Mouse (Mus musculus): Measurements from ENCODE around the gene Hes2. TPM values are rescaled to one million over a fixed set of nuclear protein-coding genes. Genes with fewer than 3 reads are reported as not detected.
A peak's percentile ranks its signal among the peaks of the same experiment; 100 is the strongest.

Gene Hes2
- polyA plus RNA-seq, 1 experiment from 2014 or later: not detected

DNA sequence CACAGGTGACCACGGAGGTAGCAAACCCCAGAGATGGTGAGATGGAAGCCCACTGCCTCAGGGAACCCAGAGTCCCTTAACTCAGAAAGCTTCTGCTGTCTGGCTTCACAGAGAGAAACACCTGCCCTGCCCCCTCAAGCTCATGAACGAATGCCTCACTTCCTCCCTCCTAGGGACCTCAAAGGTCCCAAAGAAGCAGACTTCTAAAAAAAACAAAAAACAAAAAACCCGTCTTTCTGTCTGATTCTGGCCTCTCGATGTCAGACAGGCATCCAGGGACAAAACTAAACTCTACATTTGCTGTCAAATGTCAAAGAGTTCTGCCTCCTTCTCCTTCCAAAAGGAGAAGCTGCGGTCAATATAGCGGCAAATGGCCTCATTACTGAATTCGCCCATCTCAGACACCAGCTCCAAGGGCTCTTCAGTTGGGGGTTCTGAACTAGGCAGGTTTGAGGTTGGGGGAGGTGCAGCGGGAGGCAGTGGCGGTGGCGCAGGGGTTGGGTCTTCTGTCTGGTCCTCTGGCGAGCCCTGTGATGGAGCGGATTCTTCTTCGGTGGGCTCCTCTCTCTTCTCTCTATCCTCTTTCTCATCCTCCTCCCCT lies 34.2 kb upstream of the Hes2 start:
- Histone ChIP-seq H3K4me2 (no peak overlapping the region), H3K4me3 (no peak overlapping the region), H3K27ac (no peak overlapping the region), H3K36me3 (ENCODE audit: poor library complexity, severe bottlenecking) (no peaks in the 10 kb centered on the region), H3K4me1 (peaks cover 36% of the 10 kb centered on the region), H3K9me3 (replicated peaks) (no peaks in the 10 kb centered on the region), H3K9ac (no peak overlapping the region), H3K27me3 (peaks cover 100% of the 10 kb centered on the region)
- no peak for ATAC-seq
- 3% methylated on average over 13 of the region's 13 CpGs for WGBS

DNA sequence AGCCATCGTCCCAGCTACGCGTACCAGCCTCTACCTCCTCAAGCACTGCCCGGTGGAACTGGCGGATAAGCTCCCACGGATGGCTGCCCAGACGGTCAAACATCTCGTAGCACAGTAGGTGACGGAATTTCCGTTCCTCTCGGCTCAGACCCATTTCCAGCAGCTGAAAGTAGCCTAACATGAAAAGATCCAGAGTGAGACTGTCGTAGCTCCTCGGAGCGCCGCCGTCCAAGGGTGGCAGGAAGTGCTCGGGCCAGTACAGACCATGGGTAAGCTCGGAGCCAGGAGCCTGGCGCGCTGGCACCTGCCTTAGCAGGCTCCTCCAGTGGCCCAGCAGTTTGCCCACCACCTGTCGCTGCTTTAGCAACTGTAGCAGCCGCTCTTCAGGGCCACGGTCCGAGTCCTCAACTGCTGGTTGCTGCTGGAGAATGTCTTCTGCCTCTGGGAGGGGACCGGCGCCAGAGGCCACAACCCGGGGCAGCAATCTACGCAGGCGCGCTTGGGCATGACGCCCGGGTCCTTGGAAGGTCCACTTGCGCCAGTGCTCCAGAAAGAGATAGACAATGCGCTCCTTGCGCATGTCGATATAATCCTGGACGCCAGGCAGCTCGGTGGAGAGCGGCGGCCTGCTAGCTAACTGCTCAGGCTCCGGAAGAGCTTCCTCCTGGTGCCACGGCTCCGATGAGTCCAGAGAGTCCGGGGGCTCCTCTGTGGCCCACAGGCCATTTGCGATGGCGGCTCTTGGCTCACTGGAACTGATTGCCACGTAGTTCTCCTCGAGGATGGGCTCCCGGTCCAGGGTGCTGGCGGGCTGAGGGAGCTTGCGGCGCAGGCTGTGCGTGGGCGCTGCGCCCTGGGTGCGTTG lies 33.3 kb upstream of the Hes2 start:
- H3K36me3 ChIP-seq (ENCODE audit: poor library complexity, severe bottlenecking): no peaks in the 10 kb centered on the region
- H3K27me3 ChIP-seq: peaks cover 100% of the 10 kb centered on the region
- 0 out of 2 replicates have a peak overlapping the region, but pooled peaks have one; percentile 16 for H3K9ac ChIP-seq
- WGBS: 2% methylated on average over 56 of the region's 56 CpGs
- no peak overlapping the region for H3K27ac ChIP-seq
- peak overlapping the region; percentile 46 for H3K4me2 ChIP-seq
- 0 out of 2 replicates have a peak, but pooled peaks have one; percentile 27 for ATAC-seq
- H3K4me3 ChIP-seq: peak overlapping the region; percentile 22
- no peaks in the 10 kb centered on the region for H3K9me3 ChIP-seq (replicated peaks)
- H3K4me1 ChIP-seq: peaks cover 27% of the 10 kb centered on the region

DNA sequence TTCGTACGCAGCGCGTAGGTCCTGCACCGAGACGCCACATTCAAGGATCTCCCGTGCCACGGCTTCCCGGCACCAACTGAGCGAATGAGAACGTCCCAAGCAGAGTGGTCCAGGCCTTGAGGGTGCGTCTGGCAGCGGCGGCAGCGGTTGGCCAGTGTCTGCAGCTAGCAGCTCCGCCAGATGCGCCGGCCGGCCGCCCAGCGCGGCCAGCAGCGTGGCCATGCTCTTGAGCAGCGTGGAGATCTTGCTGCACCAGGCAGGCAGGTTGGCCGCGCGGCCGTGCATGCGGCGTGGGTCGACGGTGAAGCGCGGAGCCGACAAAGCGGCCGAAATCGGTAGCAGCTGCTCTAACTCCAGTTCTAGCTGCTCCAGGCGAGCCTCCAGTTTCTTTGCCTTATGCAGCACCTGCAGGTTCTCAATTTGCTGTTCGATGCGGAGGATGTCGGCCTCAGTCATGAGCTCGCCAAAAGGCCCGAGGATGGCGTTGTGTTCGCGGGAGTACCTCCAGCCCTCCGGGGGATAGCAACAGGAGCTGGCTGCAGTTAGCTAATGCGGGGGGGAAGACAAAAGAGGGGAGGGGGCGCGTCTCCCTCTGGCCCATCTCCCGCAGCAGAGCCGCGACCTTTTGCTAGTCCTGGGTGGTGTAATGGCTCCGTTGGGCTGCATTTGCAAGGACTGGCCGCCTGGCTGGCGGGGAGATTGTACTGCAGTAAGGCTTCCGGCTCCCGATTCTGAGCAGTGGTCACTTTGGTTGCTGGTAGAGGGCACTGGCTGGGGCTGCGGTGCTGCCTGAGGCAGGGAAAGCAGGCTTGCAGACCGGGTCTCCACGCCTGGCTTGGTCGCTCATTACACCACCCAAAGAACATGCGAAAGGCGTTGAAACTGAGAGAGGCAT lies 32.4 kb upstream of the Hes2 start:
- no peaks in the 10 kb centered on the region for H3K9me3 ChIP-seq (replicated peaks)
- peak overlapping the region; percentile 46 for H3K4me2 ChIP-seq
- peaks cover 27% of the 10 kb centered on the region for H3K4me1 ChIP-seq
- no peak overlapping the region for H3K27ac ChIP-seq
- WGBS: 3% methylated on average over 64 of the region's 65 CpGs
- H3K9ac ChIP-seq: 0 out of 2 replicates have a peak overlapping the region, but pooled peaks have one; percentile 16
- peaks cover 100% of the 10 kb centered on the region for H3K27me3 ChIP-seq
- no peaks in the 10 kb centered on the region for H3K36me3 ChIP-seq (ENCODE audit: poor library complexity, severe bottlenecking)
- ATAC-seq: no peak
- peak overlapping the region; percentile 22 for H3K4me3 ChIP-seq

DNA sequence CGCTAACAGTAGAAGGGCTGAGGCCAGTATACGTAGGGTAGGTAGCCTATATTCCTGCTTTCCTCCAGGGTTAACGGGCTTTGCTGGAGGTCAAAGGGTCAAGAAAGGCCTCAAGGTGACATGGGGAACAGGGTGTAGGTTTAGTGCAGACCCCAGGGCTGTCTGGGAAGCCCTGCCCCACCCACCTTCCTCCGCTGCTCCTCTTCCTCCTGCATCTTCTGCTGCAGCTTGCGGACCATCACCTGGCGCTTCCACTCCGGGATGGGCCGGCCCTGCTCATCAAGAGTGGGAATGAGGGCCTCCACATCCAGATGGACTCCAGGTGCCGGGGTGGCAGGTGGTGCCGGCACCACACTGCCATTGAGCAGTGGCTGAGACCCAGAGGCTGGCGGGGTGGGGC lies 30.8 kb upstream of the Hes2 start:
- Histone ChIP-seq H3K4me2 (no peak overlapping the region), H3K36me3 (ENCODE audit: poor library complexity, severe bottlenecking) (no peaks in the 10 kb centered on the region), H3K27me3 (peaks cover 100% of the 10 kb centered on the region), H3K4me3 (no peak overlapping the region), H3K27ac (no peak overlapping the region), H3K9ac (no peak overlapping the region), H3K9me3 (replicated peaks) (no peaks in the 10 kb centered on the region), H3K4me1 (peaks cover 40% of the 10 kb centered on the region)
- no peak for ATAC-seq
- WGBS: 73% methylated on average over 11 of the region's 11 CpGs

DNA sequence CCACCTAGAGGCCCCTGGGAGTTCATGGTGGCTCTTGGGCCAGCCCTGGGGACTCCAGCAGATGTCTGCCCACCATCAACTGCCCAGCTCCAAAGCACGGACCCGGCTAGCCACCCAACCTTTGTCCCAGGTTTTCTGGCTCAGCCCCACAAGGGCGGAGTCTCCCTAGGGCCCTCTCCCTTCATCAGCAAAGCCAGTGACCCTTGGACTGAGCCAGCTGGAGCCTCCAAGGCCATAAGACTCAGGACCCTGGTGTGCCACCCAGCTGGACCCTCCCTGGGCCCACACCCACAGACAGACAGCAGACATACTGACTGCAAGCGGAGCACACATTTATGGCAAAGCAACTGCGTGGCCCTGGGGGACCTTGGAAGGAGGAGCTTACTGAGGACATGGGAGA lies 29.9 kb upstream of the Hes2 start:
- ATAC-seq: no peak
- Histone ChIP-seq H3K9me3 (replicated peaks) (no peaks in the 10 kb centered on the region), H3K27ac (no peak overlapping the region)

DNA sequence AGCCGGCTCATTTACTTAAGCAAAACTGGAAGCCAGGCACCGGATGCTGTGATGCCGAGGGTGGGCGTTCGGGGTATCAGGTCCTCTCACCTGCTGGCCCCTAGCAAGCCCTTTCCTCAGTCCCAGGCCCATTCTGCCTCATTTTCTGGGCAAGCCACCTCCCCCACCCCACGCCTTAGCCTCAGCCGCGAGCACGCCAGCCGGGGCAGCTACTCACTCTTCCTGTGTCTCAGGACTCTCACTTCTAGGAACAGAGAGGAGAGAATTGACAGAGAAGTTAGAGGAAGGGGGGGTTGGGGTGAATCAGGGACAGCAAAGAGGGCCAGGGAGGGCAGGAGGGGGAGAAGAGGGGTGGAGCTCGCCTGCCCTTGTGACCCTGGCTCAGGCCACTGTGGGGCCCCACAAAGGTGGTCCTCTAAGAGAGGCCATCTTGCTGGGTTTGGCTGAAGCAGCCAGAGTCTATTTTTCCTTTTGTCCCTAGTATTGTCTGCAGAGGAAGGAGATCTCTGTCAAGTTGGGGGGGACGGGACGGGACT lies 29.2 kb upstream of the Hes2 start:
- 18% methylated on average over 13 of the region's 13 CpGs for WGBS
- ATAC-seq: no peak
- no peak overlapping the region for H3K4me2 ChIP-seq
- H3K9me3 ChIP-seq (replicated peaks): no peaks in the 10 kb centered on the region
- no peak overlapping the region for H3K9ac ChIP-seq
- no peaks in the 10 kb centered on the region for H3K36me3 ChIP-seq (ENCODE audit: poor library complexity, severe bottlenecking)
- H3K27ac ChIP-seq: no peak overlapping the region
- H3K27me3 ChIP-seq: peaks cover 100% of the 10 kb centered on the region
- no peak overlapping the region for H3K4me3 ChIP-seq
- peaks cover 40% of the 10 kb centered on the region for H3K4me1 ChIP-seq

More for the DNA sequence above, 29.9 kb upstream of the Hes2 start:
- 45% methylated on average over 5 of the region's 5 CpGs for WGBS
- no peak overlapping the region for H3K4me2 ChIP-seq
- peaks cover 40% of the 10 kb centered on the region for H3K4me1 ChIP-seq
- H3K4me3 ChIP-seq: no peak overlapping the region
- no peaks in the 10 kb centered on the region for H3K36me3 ChIP-seq (ENCODE audit: poor library complexity, severe bottlenecking)
- peaks cover 100% of the 10 kb centered on the region for H3K27me3 ChIP-seq
- no peak overlapping the region for H3K9ac ChIP-seq

DNA sequence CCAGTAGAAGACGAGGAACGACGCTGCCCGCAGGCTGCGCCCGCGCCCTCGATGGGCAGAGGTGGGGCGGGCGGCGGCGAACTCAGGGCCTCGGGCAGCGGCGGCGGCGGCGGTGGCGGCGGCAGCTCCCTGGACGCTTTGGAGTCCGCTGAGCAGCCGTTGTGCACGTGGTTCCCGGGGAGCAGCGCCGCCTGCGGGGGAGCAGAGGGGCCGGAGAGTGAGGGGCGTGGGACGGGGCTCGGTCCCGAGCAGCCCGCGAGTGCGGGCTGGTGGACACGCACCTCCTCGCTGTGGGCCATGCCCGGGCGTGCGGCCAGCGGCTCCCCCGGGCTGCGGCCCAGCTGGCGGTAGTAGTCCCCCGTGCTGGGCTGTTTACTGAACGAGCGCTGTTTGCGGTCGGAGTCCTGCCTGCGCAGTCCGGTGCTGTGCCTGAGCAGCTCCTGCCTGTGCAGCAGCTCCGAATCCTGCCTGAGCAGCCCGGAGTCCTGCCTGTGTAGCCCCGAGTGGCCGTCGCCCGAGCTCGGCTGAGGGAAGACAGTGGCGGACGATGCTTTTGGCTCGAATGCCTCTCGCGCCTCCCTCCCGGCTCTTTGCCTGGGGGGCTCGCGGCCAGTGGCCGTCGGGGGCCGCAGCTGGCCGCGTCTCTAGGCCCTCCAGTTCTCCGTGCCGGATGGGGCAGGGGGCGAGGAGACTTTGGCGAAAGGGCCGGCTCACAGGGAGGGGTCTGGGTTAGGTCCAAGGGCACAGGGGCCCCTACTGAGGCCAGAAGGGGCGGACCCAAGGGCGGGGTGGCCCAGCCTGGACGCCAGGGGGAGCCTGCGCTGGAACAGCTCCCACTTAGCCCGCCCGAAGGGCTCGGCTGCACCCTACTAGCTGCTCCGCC lies 27.7 kb upstream of the Hes2 start:
- peak; percentile 73 for ATAC-seq
- peaks cover 93% of the 10 kb centered on the region for H3K27me3 ChIP-seq
- peaks cover 31% of the 10 kb centered on the region for H3K4me1 ChIP-seq
- under 1% methylated on average over 84 of the region's 85 CpGs for WGBS
- H3K27ac ChIP-seq: no peak overlapping the region
- H3K9me3 ChIP-seq (replicated peaks): no peaks in the 10 kb centered on the region
- H3K4me2 ChIP-seq: peak overlapping the region; percentile 61
- peak overlapping the region; percentile 30; the same call in 1 of the 2 replicates for H3K9ac ChIP-seq
- H3K36me3 ChIP-seq (ENCODE audit: poor library complexity, severe bottlenecking): no peaks in the 10 kb centered on the region
- H3K4me3 ChIP-seq: peak overlapping the region; percentile 38

DNA sequence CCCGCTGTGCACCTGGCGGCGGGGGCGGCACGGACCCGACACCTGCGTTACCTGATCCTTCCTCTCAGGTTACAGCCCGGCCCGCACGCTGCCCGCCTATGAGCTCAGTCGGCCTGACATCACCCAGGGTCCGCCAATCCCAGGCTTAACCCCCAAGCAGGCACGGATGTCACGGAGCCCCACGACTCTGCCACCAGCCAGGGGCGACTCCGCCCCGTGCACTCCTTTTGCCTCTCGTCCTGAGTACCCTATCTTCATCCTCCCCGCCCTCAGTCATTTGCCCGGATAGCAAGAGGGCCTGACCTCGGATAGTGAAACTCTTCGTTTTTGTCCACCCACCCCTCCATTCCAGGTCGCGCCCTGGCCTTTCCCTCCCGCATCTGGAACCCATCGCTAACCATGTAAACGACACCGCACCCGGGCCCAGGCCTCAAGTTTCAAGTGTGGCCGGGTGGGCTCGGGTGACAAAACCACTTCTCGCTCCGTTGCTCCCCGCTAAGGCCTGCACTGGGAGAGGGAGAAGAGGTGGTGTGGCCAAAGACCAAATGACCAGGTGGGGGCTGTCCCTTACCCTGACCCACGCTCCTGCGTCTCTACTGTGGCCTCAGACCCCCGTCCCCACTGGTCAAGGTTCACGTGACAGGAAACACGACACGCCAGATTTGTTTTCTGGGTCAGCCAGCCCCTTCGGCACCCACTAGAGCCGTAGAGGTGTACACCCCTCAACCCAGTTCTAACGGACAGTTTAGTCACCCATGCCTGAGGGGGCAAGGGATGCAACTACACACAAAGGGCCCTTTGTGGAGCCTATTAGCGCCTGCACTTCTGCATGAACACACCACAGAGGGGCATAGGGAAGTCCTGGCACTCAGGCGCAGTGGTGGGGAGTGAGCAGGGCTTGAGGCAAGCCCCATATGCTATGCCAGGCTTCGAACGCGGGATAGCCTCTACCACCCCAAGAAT lies 26.6 kb upstream of the Hes2 start:
- no peak overlapping the region for H3K9ac ChIP-seq
- H3K4me3 ChIP-seq: peak overlapping the region; percentile 38
- H3K27me3 ChIP-seq: peaks cover 93% of the 10 kb centered on the region
- no peaks in the 10 kb centered on the region for H3K9me3 ChIP-seq (replicated peaks)
- peak; percentile 60; the same call in 1 of the 2 replicates for ATAC-seq
- peak overlapping the region; percentile 61 for H3K4me2 ChIP-seq
- peaks cover 24% of the 10 kb centered on the region for H3K4me1 ChIP-seq
- no peak overlapping the region for H3K27ac ChIP-seq
- WGBS: 3% methylated on average over 50 of the region's 50 CpGs
- no peaks in the 10 kb centered on the region for H3K36me3 ChIP-seq (ENCODE audit: poor library complexity, severe bottlenecking)

DNA sequence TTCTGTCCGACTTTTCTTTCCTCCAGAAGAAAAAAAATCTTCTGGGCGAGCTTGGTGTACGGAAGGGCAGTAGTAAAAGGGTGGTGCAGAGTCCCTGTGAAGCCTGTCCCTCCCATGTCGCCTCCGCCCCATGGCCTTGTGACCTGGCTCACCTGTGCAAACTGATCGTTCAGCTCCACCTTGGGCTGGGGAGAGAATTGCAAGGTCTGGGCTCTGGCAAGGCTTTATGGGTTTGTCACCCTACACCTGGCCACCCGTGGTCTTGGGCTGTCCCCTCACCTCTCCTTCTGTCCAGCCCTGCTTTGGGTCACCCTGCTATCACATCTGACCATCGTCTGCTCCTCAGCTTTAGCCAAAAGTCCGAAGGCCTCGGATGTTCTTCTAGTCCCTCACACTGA lies 25.9 kb upstream of the Hes2 start:
- H3K36me3 ChIP-seq (ENCODE audit: poor library complexity, severe bottlenecking): no peaks in the 10 kb centered on the region
- H3K4me1 ChIP-seq: peaks cover 24% of the 10 kb centered on the region
- H3K4me3 ChIP-seq: no peak overlapping the region
- H3K9me3 ChIP-seq (replicated peaks): no peaks in the 10 kb centered on the region
- no peak for ATAC-seq
- H3K27me3 ChIP-seq: peaks cover 90% of the 10 kb centered on the region
- no peak overlapping the region for H3K4me2 ChIP-seq
- 20% methylated on average over 10 of the region's 10 CpGs for WGBS
- H3K27ac ChIP-seq: no peak overlapping the region
- H3K9ac ChIP-seq: no peak overlapping the region

DNA sequence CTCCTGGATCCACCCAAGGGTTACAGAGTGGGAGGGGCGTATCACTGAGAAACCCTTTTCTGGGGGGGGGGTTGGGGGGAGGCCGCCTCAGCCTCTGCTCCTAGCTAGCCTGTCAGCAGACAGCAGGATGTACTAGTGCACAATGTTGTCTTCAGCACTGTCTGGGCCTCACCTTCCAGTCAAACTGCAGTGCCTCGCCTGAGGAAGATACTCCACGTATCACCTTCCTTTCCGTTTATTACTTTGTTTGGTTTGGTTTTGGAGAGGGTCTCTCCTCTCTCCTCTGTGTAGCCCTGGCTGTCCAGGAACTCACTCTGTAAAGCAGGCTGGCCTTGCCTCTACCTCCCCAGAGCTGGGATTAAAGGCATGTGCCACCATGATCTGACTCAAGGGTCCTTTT lies 25.5 kb upstream of the Hes2 start:
- Histone ChIP-seq H3K9me3 (replicated peaks) (no peaks in the 10 kb centered on the region), H3K9ac (no peak overlapping the region), H3K27ac (no peak overlapping the region), H3K4me2 (no peak overlapping the region), H3K4me3 (no peak overlapping the region), H3K4me1 (peaks cover 26% of the 10 kb centered on the region), H3K36me3 (ENCODE audit: poor library complexity, severe bottlenecking) (no peaks in the 10 kb centered on the region), H3K27me3 (peaks cover 88% of the 10 kb centered on the region)
- WGBS: 43% methylated on average over 5 of the region's 5 CpGs
- ATAC-seq: no peak

All from forebrain, embryonic 13.5 days (tissue).